Mouse (Mus musculus): ENCODE measurements around the gene Gm21304. TPM values are rescaled to one million over a fixed set of nuclear protein-coding genes. Genes with fewer than 3 reads are reported as not detected.

Gene Gm21304
- polyA plus RNA-seq, 1 experiment from 2014 or later: not detected

GRCm38 (mm10) chr10:104209655-104210054 is 41.3 kb downstream of the Gm21304 start:
- no peaks in the 10 kb centered on the region for H3K36me3 ChIP-seq (ENCODE audit: insufficient read depth, low read length)
- H3K4me1 ChIP-seq (ENCODE audit: insufficient read depth, low read depth, low read length): no peaks in the 10 kb centered on the region
- no peak overlapping the region for H3K4me2 ChIP-seq (replicated peaks; ENCODE audit: low read depth, low read length)
- H3K27ac ChIP-seq (ENCODE audit: low read length): no peak overlapping the region
- no peak overlapping the region for H3K4me3 ChIP-seq (ENCODE audit: low read depth, low read length)
- 70% methylated on average over 1 of the region's 1 CpGs for WGBS
- TF ChIP-seq CTCF (IDR thresholded peaks at IDR 0.05): no peak
- no peak for TF ChIP-seq EP300 (IDR thresholded peaks at IDR 0.05)
- H3K27me3 ChIP-seq (replicated peaks; ENCODE audit: insufficient read depth, low read length): no peaks in the 10 kb centered on the region
- no peak overlapping the region for H3K9ac ChIP-seq (replicated peaks; ENCODE audit: low read depth)
- DNase-seq (ENCODE audit: low spot score): no peak
- ATAC-seq: no peak
- H3K9me3 ChIP-seq (ENCODE audit: low read length): no peaks in the 10 kb centered on the region

GRCm38 (mm10) chr10:104210268-104210990 is 42.1 kb downstream of the Gm21304 start:
- no peak for TF ChIP-seq CTCF (IDR thresholded peaks at IDR 0.05)
- Histone ChIP-seq H3K4me1 (ENCODE audit: insufficient read depth, low read depth, low read length) (no peaks in the 10 kb centered on the region), H3K4me2 (replicated peaks; ENCODE audit: low read depth, low read length) (no peak overlapping the region), H3K27me3 (replicated peaks; ENCODE audit: insufficient read depth, low read length) (no peaks in the 10 kb centered on the region), H3K36me3 (ENCODE audit: insufficient read depth, low read length) (no peaks in the 10 kb centered on the region), H3K9ac (replicated peaks; ENCODE audit: low read depth) (no peak overlapping the region), H3K27ac (ENCODE audit: low read length) (no peak overlapping the region), H3K4me3 (ENCODE audit: low read depth, low read length) (no peak overlapping the region), H3K9me3 (ENCODE audit: low read length) (no peaks in the 10 kb centered on the region)
- no peak for ATAC-seq
- 78% methylated on average over 3 of the region's 3 CpGs for WGBS
- DNase-seq (ENCODE audit: low spot score): no peak

GRCm38 (mm10) chr10:104214527-104214926 is 46.2 kb downstream of the Gm21304 start:
- Histone ChIP-seq H3K9me3 (ENCODE audit: low read length) (no peaks in the 10 kb centered on the region), H3K9ac (replicated peaks; ENCODE audit: low read depth) (no peak overlapping the region), H3K27me3 (replicated peaks; ENCODE audit: insufficient read depth, low read length) (no peaks in the 10 kb centered on the region), H3K27ac (ENCODE audit: low read length) (no peak overlapping the region), H3K4me2 (replicated peaks; ENCODE audit: low read depth, low read length) (no peak overlapping the region), H3K4me1 (ENCODE audit: insufficient read depth, low read depth, low read length) (no peaks in the 10 kb centered on the region), H3K36me3 (ENCODE audit: insufficient read depth, low read length) (no peaks in the 10 kb centered on the region), H3K4me3 (ENCODE audit: low read depth, low read length) (no peak overlapping the region)
- ATAC-seq (no peak), DNase-seq (ENCODE audit: low spot score) (no peak)
- 88% methylated on average over 5 of the region's 5 CpGs for WGBS
- no peak for TF ChIP-seq EP300 (IDR thresholded peaks at IDR 0.05)
- TF ChIP-seq CTCF (IDR thresholded peaks at IDR 0.05): no peak

Other genes with a start within 250 kb of the Gm21304 start
- not detected in 2 replicates for gene Gm21293, start 25.5 kb upstream of the Gm21304 start, polyA plus RNA-seq (2015; fragmentation: Nextera tagmentation; extraction: Ambion mirVana)
- not detected in 2 replicates for gene Gm6763, start 17.0 kb upstream of the Gm21304 start, polyA plus RNA-seq (2015; fragmentation: Nextera tagmentation; extraction: Ambion mirVana)
- gene Gm8764, start 8.5 kb upstream of the Gm21304 start, polyA plus RNA-seq (2015; fragmentation: Nextera tagmentation; extraction: Ambion mirVana): not detected in 2 replicates
- gene Gm21312, start 8.5 kb downstream of the Gm21304 start, polyA plus RNA-seq (2015; fragmentation: Nextera tagmentation; extraction: Ambion mirVana): not detected in 2 replicates
- gene Gm20765, start 17.0 kb downstream of the Gm21304 start, polyA plus RNA-seq (2015; fragmentation: Nextera tagmentation; extraction: Ambion mirVana): not detected in 2 replicates
- not detected in 2 replicates for gene Gm4340, start 25.5 kb downstream of the Gm21304 start, polyA plus RNA-seq (2015; fragmentation: Nextera tagmentation; extraction: Ambion mirVana)